Mouse (Mus musculus) T-cell, adult 2 months (primary cell): ENCODE results near the gene Rgl3.

Source experiments
- DNase-seq: peaks from one replicate; pipeline ENCODE4 v3.0.0; 2022; ENCODE audit warnings: low spot score

The Rgl3 gene

GRCm38 (mm10) chr9:21978398-21979128 lies 10.7 kb downstream of the Rgl3 start:
- no peak for DNase-seq

GRCm38 (mm10) chr9:21977972-21978371 lies 11.3 kb downstream of the Rgl3 start:
- peak; percentile 40 for DNase-seq

GRCm38 (mm10) chr9:21977331-21977730 lies 11.9 kb downstream of the Rgl3 start:
- DNase-seq = no peak

GRCm38 (mm10) chr9:21976626-21977175 lies 12.5 kb downstream of the Rgl3 start:
- DNase-seq = no peak

- DNase-seq = no peak
Observed at GRCm38 (mm10) chr9:21969304-21969703, 19.9 kb downstream of the Rgl3 start.

GRCm38 (mm10) chr9:21968883-21969282 lies 20.4 kb downstream of the Rgl3 start:
- no peak for DNase-seq

- no peak for DNase-seq
Observed at GRCm38 (mm10) chr9:21963417-21963816, 25.8 kb downstream of the Rgl3 start, which contains the start of gene Epor. Epor (minus strand) TSS chr9:21963506.

GRCm38 (mm10) chr9:21962416-21963059 lies 26.7 kb downstream of the Rgl3 start:
- DNase-seq = peak; percentile 62

GRCm38 (mm10) chr9:21962010-21962409 lies 27.2 kb downstream of the Rgl3 start:
- DNase-seq = no peak

GRCm38 (mm10) chr9:21961366-21961980 lies 27.8 kb downstream of the Rgl3 start:
- no peak for DNase-seq

- DNase-seq = no peak
Observed at GRCm38 (mm10) chr9:21960558-21961208, 28.6 kb downstream of the Rgl3 start.

- no peak for DNase-seq
Observed at GRCm38 (mm10) chr9:21960135-21960534, 29.1 kb downstream of the Rgl3 start.

- DNase-seq = no peak
Observed at GRCm38 (mm10) chr9:21959244-21959643, 30.0 kb downstream of the Rgl3 start.

GRCm38 (mm10) chr9:21958372-21958771 lies 30.9 kb downstream of the Rgl3 start:
- no peak for DNase-seq

- DNase-seq = peak; percentile 98
Observed at GRCm38 (mm10) chr9:21955570-21956281, 33.5 kb downstream of the Rgl3 start, which contains the start of gene Swsap1. Swsap1 (plus strand) TSS chr9:21955755.

GRCm38 (mm10) chr9:21955225-21955569 lies 34.0 kb downstream of the Rgl3 start:
- DNase-seq = no peak

- DNase-seq = no peak
Observed at GRCm38 (mm10) chr9:21954635-21955034, 34.6 kb downstream of the Rgl3 start.

GRCm38 (mm10) chr9:21953600-21953999 lies 35.6 kb downstream of the Rgl3 start:
- no peak for DNase-seq

GRCm38 (mm10) chr9:21951977-21952376 lies 37.3 kb downstream of the Rgl3 start:
- no peak for DNase-seq

- DNase-seq = peak; percentile 39
Observed at GRCm38 (mm10) chr9:21950322-21950721, 38.9 kb downstream of the Rgl3 start.

GRCm38 (mm10) chr9:21948790-21949189 lies 40.5 kb downstream of the Rgl3 start:
- DNase-seq = no peak

- DNase-seq = no peak
Observed at GRCm38 (mm10) chr9:21948146-21948545, 41.1 kb downstream of the Rgl3 start.
